Mouse (Mus musculus): Measurements from ENCODE around the gene Cap1.

DNA sequence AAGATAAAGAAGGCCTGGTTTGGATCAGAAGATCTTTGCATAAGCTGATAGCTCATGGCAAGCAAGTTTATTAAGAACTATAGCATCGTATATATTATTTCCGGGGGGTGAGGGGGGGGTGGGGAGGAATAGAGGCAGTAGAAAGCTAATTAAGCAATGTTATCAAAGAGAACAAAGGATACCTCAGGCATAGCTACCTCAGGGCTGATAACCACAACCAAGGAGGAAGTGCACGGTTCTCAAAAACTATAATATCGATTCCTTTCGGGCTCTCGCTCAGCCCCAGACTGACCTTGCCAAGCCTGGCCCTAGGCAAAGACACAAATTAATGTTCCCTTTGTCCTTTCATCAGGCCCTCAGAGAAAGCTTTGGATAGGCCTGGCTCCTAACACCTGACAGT, 56.5 kb downstream of the Cap1 start:
- no peak for TF ChIP-seq POLR2A (IDR thresholded peaks at IDR 0.05; ENCODE audit: borderline replicate concordance, insufficient read depth, low read length)
- TF ChIP-seq CTCF (IDR thresholded peaks at IDR 0.05; ENCODE audit: borderline replicate concordance, insufficient read depth, low read depth, low read length) = no peak
